Mouse (Mus musculus) E14TG2a.4 (cell line): ENCODE measurements around the gene Tex30.
A peak's percentile ranks its signal among the peaks of the same experiment; 100 is the strongest.

Source experiments
- H3K27me3 ChIP-seq: 2 replicates; pipeline ENCODE4 v1.6.1; 2014; ENCODE audit warnings: low read length, control low read depth; ENCODE audit not compliant: insufficient read depth
- H3K36me3 ChIP-seq: 2 replicates; pipeline ENCODE4 v1.6.1; 2014; ENCODE audit warnings: low read length, control low read depth; ENCODE audit not compliant: insufficient read depth
- H3K4me1 ChIP-seq: replicated peaks from 2 replicates; pipeline ENCODE4 v1.6.1; 2014; ENCODE audit warnings: low read depth, low read length, control low read depth
- H3K4me3 ChIP-seq: replicated peaks from 2 replicates; pipeline ENCODE4 v1.5.1; 2014; ENCODE audit warnings: mild to moderate bottlenecking, low read length
- H3K9me3 ChIP-seq: 2 replicates; pipeline ENCODE4 v1.6.1; 2014; ENCODE audit warnings: low read length, control low read depth
- CTCF ChIP-seq: conservative IDR thresholded peaks from 2 replicates; pipeline ENCODE4 v1.5.1; 2014; ENCODE audit warnings: low read length
- NANOG ChIP-seq: IDR thresholded peaks from 2 replicates; pipeline ENCODE4 v1.6.1; 2014; ENCODE audit warnings: borderline replicate concordance, low read length, mixed read lengths
- POU5F1 ChIP-seq: IDR thresholded peaks from 2 replicates; pipeline ENCODE4 v1.6.1; 2014; ENCODE audit warnings: low read length, borderline replicate concordance

Tex30 gene

GRCm38 (mm10) chr1:44120074-44120406, 17.8 kb upstream of the Tex30 start:
- Histone ChIP-seq H3K4me1 (peaks cover 11% of the 10 kb centered on the region), H3K4me3 (peak overlapping the region; percentile 96), H3K27me3 (no peaks in the 10 kb centered on the region), H3K36me3 (peaks cover 13% of the 10 kb centered on the region), H3K9me3 (no peaks in the 10 kb centered on the region)
- no peak for TF ChIP-seq POU5F1
- TF ChIP-seq NANOG = no peak
- no peak for TF ChIP-seq CTCF

- Histone ChIP-seq H3K4me1 (peaks cover 11% of the 10 kb centered on the region), H3K36me3 (peaks cover 19% of the 10 kb centered on the region), H3K4me3 (peak overlapping the region; percentile 96), H3K27me3 (no peaks in the 10 kb centered on the region), H3K9me3 (no peaks in the 10 kb centered on the region)
- TF ChIP-seq NANOG (no peak), CTCF (peak; percentile 8; the same call in 1 of the 2 replicates), POU5F1 (no peak)
Observed at GRCm38 (mm10) chr1:44119201-44120073, 17.2 kb upstream of the Tex30 start.

GRCm38 (mm10) chr1:44118239-44119054, 16.2 kb upstream of the Tex30 start, which contains the start of the genes Kdelc1 and Bivm:
Gene Kdelc1, minus strand, starts transcription at chr1:44118808.
Gene Bivm, plus strand, starts transcription at chr1:44118957.
- H3K27me3 ChIP-seq = no peaks in the 10 kb centered on the region
- peaks cover 11% of the 10 kb centered on the region for H3K4me1 ChIP-seq
- TF ChIP-seq CTCF (no peak), POU5F1 (no peak), NANOG (no peak)
- H3K4me3 ChIP-seq = peak within 1 kb of the TSS; percentile 96
- H3K36me3 ChIP-seq = peaks cover 27% of the 10 kb centered on the region
- H3K9me3 ChIP-seq = no peaks in the 10 kb centered on the region

- peaks cover 11% of the 10 kb centered on the region for H3K4me1 ChIP-seq
Observed at GRCm38 (mm10) chr1:44117571-44117970, 15.3 kb upstream of the Tex30 start.

GRCm38 (mm10) chr1:44102939-44103338, 698 bp upstream of the Tex30 start:
- peaks cover 35% of the 10 kb centered on the region for H3K36me3 ChIP-seq

More at GRCm38 (mm10) chr1:44117571-44117970, 15.3 kb upstream of the Tex30 start:
- TF ChIP-seq NANOG (no peak), POU5F1 (no peak), CTCF (no peak)
- Histone ChIP-seq H3K9me3 (no peaks in the 10 kb centered on the region), H3K27me3 (no peaks in the 10 kb centered on the region), H3K36me3 (peaks cover 36% of the 10 kb centered on the region), H3K4me3 (peak overlapping the region; percentile 96)

GRCm38 (mm10) chr1:44101448-44102225, 604 bp downstream of the Tex30 start:
- TF ChIP-seq CTCF = no peak
- no peak for TF ChIP-seq POU5F1
- no peak for TF ChIP-seq NANOG
- peaks cover 35% of the 10 kb centered on the region for H3K36me3 ChIP-seq
- H3K4me1 ChIP-seq = peaks cover 15% of the 10 kb centered on the region
- H3K9me3 ChIP-seq = no peaks in the 10 kb centered on the region
- no peaks in the 10 kb centered on the region for H3K27me3 ChIP-seq
- peak overlapping the region; percentile 96 for H3K4me3 ChIP-seq

More at GRCm38 (mm10) chr1:44102939-44103338, 698 bp upstream of the Tex30 start:
- Histone ChIP-seq H3K27me3 (no peaks in the 10 kb centered on the region), H3K9me3 (no peaks in the 10 kb centered on the region), H3K4me1 (peaks cover 15% of the 10 kb centered on the region), H3K4me3 (peak overlapping the region; percentile 96)
- TF ChIP-seq POU5F1 = no peak

- H3K4me1 ChIP-seq = no peaks in the 10 kb centered on the region
- H3K4me3 ChIP-seq = no peak overlapping the region
- no peaks in the 10 kb centered on the region for H3K9me3 ChIP-seq
- H3K36me3 ChIP-seq = no peaks in the 10 kb centered on the region
- no peak for TF ChIP-seq NANOG
- TF ChIP-seq POU5F1 = no peak
- peak; percentile 81 for TF ChIP-seq CTCF
- no peaks in the 10 kb centered on the region for H3K27me3 ChIP-seq
Observed at GRCm38 (mm10) chr1:44064625-44065024, 37.6 kb downstream of the Tex30 start.

- H3K27me3 ChIP-seq = no peaks in the 10 kb centered on the region
- H3K4me1 ChIP-seq = no peaks in the 10 kb centered on the region
- H3K36me3 ChIP-seq = no peaks in the 10 kb centered on the region
- TF ChIP-seq CTCF = no peak
- TF ChIP-seq NANOG = no peak
- no peak for TF ChIP-seq POU5F1
- no peak overlapping the region for H3K4me3 ChIP-seq
- no peaks in the 10 kb centered on the region for H3K9me3 ChIP-seq
Observed at GRCm38 (mm10) chr1:44063439-44063838, 38.8 kb downstream of the Tex30 start.
